Mouse (Mus musculus): ENCODE data around the gene Flrt2.

GRCm38 (mm10) chr12:95749248-95749647 is 57.2 kb downstream of the Flrt2 start:
- TF ChIP-seq GATA1 (IDR thresholded peaks at IDR 0.05; ENCODE audit: low read length) (no peak), TAL1 (IDR thresholded peaks at IDR 0.05; ENCODE audit: low read length) (no peak)
